Mouse (Mus musculus) heart, postnatal 0 days (tissue): ENCODE measurements around the gene Rplp2.

Experiments used
- CTCF ChIP-seq: IDR thresholded peaks from 2 replicates; pipeline ENCODE4 v1.5.1; 2016; ENCODE audit warnings: antibody characterized with exemption, control low read depth, low read depth
- EP300 ChIP-seq: IDR thresholded peaks from 2 replicates; pipeline ENCODE4 v1.6.1; 2016; ENCODE audit warnings: antibody characterized with exemption, low read depth

GRCm38 (mm10) chr7:141440613-141441012 lies 6.6 kb upstream of the Rplp2 start:
- peak; percentile 80 for TF ChIP-seq CTCF
- no peak for TF ChIP-seq EP300
